Mouse (Mus musculus) CD4-positive, CD25-positive, alpha-beta regulatory T cell, adult 4 months (primary cell): ENCODE measurements around the gene Tnnt3. TPM values are rescaled to one million over a fixed set of nuclear protein-coding genes. Genes with fewer than 3 reads are reported as not detected.

Experiments used
- ATAC-seq: one replicate; pipeline ENCODE4 v1.8.0; 2017
- polyA plus RNA-seq, 2 experiments: library from polyadenylated mRNA; unstranded; fragments of 100-300 nt; shearing (Covaris generic); gene quantifications; one replicate each; pipeline ENCODE4 v1.2.1; 2017

The Tnnt3 gene
- polyA plus RNA-seq, 2 experiments from 2014 or later: 2.5 to 5.7 TPM

DNA sequence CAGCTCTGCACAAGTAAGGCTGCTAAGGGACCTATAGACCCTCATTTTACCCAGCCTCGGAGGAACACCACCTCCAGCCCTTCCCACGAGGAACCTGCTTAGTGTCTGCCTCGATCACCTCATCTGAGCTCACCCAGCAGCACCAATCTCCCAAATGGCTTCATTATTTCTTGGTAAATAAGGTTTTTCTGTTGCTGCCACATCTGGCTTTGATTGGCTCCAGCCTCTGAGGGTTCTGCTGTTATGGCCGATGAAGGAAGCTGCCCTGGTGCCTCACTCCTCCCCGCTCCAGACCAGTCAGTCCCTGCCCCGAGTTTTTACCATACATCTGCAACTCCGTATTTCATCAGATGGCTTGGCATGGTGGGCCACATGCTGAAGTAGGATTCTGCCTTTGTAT lies 47.3 kb downstream of the Tnnt3 start:
- ATAC-seq: no peak

DNA sequence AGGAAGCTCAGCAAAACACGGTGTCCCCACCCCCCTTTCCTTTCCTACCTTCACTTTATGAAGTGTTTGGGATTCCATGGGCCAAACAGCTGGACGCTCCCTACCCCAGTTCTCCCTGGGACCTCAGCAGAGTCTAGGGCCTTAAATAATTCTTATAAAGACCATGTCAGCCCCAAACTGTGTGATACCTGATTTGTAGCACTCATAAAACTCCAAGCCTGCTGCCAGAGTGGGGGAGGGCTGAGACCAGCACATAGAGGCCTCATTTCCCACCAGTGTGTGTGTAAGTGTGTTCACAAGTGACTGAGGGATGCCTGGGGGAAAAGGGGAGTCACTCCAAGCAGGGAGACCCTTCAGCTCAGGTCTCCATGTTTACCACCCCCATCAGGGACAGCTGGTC lies 49.2 kb downstream of the Tnnt3 start:
- ATAC-seq: no peak

DNA sequence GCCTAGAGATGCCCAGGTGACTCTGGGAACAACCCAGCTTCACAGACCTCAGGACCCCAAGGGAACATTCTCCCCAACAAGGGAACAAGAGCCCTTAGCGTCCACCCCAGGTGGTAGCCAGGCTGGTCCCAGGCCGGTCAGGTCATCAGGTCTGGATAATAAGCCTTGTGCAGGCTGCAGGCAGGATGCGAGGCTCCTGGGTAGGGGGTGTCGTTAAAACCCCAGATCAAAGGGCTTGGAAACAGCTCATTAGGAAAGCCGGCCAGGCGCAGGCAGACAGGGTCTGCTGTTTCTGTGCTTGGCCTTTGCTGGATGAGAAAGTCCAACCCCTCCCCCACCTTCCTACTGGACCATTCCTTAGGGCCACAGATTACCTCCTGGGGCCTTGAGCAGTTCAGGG lies 50.1 kb downstream of the Tnnt3 start:
- no peak for ATAC-seq

DNA sequence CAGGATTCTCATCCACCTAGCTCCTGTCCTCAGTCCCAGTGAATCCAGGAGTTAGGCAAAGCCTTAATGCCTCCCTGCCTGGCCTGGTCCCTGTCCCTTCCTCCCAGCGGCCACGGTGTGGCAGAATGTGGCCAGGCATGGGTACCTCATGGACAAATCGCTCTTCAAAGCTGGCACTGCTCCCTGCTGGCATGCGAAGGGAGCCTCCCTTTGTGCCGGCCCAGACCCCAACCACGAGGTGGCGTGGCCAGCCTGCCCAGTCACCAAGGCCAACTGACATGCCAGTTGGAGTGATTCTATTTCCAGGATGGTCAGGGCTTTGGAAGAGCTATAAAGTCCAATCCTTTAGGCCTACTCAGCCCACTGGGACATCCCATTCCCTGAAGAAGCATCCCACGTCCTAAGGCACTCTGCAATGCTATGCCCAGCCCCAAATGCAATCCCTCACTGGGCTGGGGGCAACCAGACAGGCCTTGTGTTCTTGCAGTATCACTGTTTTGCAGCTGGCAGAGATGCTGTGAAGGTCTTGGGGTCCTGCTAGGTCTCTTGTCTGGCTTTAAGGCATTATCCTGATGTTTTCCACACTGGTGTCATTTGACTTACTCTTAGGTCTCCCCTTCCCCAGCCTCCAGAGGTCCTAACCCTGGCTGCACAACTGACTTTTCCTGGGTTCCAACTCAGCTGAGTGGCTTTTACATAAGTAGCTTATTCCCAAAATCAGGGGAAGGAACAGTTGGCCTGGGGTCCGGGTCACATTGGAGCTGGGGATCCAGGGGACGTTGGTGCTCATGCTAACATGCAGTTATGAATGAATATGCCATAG lies 51.5 kb downstream of the Tnnt3 start:
- no peak for ATAC-seq

DNA sequence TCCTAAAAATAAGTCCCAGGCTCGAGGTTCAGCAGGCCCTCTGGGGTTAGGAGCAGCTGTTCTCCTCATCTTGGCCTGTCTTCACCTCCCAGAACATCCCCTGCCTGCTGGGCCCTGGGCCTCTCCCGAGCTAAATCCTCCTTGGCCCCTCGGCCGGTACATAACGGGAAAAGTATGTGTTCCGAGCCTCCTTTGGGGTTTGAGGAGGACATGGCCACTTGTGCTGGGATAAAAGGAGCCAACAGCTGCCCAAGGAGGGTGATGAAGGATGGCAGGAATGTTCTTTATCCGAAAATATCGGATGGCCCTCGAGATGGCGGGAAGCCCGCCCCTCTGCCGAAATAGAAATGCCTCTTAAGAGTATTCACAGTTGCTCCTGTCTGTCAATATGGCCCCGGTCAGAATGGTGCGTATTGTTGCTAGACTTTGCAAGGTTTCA lies 52.3 kb downstream of the Tnnt3 start:
- no peak for ATAC-seq

DNA sequence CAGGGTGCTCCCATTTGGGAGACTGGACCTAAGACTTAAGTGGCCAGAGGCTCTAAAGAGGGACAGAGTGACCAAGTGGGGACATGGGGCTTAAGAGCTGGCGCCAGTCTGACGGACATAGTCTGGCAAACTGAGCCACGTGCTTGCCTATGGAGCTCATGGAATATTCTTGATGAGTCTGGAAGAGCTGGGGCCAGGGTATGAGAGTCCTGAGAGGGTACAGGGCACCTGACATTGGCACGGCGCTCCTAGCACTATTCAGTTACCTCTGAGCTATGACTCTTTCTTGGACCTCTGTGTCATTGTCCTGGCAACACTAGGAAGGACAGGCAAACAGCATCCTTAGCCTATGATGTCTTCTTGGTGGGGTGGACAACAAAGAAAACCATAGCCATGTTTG lies 53.1 kb downstream of the Tnnt3 start:
- ATAC-seq: no peak

DNA sequence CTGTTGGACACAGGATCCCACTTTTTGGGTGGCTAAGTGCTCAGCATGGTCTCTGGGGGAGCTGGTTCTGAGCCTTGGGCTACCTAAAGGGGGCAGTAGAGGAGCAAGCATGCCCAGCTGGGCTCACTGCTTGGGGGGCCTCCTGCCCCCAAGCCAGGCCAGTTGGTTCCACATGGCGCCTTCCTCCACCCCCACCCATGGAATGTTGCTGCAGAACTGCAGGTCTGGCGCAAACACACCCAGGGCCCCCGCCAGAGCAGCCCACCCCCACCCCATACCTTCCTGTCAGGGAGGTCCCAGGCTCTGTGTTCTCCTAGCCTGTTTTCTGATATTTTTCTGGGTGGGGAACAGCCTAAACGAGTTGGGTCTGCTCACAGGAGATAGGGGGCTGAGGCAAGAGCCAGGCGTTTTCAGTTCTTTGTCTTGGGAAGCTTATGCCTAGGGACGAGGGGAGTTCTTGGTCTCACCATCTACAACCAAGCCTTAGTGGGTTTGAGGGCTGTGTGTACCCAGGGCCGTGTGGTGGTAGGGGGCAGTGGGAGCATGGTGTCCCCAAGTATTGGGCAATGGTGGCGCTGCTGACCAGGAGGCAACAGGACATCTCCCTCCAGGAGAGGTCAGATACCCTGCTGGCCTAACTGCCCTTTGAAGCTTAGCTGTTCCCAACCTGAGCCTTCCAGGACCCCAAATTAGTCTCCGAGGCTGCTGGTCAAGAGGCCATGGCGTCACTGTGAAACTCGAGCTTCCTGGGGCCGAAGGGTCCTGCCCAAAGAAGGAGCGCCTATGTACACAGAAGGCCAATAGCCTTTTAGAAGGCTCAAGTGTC lies 54.2 kb downstream of the Tnnt3 start:
- no peak for ATAC-seq

DNA sequence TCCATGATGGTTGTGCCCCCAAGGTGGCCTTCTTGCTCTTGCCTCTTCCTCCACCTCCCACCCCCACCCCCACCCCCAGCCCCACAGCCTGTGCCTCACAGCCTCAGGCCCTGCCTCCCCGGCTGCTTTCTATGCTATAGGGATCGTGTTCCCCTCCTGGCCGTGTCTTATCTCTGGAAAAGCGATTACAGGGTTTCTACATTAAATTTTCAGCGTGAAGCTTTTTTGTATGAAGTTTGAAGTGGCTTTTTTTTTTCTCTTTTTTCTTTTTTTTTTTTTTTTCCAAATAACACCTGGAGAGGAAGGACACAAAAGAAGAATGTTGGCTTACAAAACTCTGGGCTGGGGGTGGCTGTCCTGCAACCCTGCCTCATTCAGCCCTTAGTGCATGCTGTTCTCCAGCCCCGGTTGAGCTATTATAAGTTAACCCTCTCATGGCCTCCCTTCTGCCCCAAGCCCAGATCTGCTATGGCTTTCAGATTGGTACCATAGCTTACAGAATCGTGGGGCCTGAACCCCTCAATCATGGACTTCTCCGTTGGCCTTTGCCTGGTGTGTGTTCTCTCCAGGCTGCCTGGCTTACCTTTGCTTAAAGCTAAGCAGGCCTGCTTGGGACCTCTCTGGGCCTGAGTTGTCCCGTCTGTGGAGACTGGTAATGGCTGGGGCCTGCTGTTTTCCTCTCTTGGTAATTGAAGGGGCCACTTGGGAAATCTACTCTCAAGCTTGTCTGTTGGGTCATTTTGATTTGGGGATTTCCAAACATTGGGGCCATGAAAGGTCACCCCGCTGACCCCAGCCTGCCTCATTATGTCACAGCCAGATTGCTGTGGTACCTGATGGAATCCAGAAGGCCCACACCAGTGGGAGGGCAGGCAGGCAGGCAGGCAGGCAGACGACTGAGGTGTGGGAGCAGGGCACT lies 55.0 kb downstream of the Tnnt3 start:
- ATAC-seq: no peak

DNA sequence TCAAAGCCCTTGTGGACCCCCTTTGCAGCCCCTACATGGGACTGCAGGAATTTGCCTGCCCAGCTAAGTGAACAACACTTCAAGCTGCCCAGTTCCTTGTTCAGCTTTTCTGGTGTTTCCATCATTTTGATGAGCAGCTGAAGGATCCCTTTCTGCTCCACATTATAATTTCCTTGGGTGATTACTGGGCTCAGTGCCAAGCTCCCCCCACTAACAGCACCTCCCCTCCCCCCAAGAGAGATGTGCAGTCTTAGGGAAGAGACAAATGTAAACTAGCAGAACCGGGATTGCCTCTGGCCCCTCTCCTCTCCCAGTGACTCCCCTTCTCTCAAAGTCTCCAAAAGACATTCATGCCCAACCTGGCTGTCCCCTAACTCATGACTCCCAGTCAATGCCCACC lies 56.0 kb downstream of the Tnnt3 start:
- no peak for ATAC-seq

DNA sequence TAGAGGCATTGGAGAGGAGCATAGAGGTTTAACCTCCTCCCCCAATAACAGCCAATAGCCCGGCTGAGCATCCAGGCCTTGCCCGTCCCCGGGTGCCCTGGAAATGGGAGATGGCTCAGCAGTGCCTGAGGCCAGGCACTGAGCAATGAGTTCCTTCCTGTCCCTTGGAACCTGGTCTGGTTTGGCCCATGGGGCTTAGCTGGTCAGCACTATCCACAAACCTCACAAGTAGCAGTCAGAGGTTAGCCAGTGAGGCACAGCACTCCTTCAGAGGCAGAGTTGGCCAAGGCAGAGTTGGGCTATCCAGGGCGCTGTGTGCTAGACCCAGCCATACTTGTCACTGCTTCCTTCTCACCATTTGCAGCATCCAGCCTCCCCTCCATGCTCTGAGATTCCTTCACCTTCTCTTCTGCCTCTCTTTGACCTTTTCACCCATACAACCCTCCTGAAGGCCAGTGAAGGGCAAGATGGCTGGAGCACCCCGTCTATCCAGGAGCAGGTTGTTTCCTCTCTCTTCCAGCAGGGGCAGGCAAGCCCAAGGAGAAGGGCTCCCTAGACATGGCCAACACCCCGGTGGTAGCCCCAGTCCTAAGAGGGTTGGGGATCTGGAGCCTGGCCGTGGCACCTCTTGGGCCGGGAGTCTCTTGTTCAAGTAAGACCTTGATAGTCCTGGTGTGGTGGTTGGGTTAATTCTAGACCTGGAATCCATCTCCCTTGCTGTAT lies 56.9 kb downstream of the Tnnt3 start:
- ATAC-seq: no peak

DNA sequence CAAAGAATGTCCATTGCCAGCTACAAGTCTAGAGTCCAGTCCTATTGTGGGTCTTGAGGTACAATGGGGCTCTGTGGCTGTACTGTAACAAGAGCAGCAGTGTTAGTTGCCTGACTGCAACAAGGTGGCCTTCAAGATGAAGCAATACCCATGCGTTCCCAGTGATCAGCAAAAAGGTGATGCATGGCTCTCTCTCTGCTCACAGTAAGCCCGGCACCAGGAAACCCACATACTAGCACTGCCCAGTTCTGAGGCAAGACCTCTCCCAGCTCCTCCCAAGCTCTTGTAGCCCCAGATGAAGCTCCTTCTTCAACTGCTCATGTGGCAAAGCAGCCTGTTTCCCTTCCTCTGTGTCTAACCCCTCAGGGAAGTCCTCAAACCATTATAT lies 57.4 kb downstream of the Tnnt3 start:
- no peak for ATAC-seq

DNA sequence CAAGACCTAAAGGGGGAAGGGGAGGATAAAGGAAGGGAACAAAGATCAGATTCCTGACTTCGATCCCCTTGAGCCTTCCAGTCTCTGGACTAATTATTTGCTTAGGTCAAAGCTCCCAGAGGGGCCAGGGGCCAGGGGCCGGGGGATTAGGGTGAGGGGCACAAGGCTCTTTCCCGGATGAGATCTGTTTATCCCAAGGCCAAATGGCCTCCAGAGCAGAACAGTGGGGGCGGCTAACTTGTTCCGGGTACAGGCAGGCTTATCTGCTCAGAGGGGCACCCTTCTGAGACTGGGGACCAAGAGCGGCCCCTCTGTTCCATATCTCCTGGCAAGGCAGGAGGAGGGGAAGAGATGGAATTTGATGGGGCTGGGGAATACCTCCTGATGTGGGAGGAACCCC lies 59.1 kb downstream of the Tnnt3 start:
- ATAC-seq: no peak

DNA sequence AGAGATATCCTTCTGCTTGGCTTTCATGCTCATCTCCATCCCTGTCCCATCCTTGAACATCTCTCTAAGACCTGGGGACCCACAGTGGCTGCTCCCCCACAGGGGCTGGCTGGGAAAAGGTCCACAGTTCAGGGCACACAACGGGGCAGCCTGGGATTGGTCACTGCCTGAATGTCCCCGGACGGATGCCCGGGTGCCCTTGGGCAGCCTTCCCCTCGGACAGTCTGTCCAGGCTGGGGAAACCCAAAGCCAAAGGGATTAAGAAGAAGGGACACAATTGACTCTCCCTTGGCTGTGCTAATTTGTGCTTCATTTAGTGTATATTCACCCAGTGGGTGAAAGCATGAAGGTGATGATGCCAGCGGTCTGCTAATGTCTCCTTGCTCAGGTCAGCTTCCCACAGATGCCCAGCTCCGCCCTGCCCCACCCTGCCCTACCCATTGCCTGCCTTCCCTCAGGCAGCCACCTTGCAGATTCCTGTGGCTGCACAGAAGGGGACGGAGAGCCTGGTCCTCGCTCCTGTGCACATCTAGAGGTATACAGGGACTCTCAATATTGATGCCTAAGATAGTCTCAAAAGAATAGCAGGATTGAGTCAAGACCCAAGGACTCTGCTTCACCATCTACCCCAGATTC lies 60.0 kb downstream of the Tnnt3 start:
- ATAC-seq: no peak

DNA sequence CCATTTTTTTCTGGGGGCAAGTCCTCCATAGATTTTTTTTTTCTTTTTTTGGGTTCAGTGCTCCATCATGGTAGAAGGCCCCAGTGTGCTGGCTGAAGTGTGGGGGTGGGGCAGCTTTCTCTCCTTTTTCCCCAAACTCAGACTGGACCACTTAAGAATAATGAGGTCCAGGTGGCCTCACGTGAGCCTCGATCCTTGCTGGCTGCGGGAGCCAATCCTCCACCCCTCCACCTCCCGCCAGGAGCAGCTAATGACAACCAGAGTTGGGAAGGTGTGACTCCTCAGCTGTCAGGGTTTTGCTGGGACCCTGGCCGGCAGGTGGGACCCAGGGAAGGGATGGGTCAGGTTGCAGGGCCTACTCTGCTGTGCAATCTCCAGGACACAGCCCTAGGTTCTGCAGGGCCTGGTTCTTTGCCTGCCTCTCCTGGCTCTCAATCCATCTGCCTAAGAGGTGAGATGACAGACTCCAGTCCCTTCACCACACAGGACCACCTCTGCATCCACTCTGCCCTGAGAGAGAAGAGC lies 61.1 kb downstream of the Tnnt3 start:
- ATAC-seq: no peak

DNA sequence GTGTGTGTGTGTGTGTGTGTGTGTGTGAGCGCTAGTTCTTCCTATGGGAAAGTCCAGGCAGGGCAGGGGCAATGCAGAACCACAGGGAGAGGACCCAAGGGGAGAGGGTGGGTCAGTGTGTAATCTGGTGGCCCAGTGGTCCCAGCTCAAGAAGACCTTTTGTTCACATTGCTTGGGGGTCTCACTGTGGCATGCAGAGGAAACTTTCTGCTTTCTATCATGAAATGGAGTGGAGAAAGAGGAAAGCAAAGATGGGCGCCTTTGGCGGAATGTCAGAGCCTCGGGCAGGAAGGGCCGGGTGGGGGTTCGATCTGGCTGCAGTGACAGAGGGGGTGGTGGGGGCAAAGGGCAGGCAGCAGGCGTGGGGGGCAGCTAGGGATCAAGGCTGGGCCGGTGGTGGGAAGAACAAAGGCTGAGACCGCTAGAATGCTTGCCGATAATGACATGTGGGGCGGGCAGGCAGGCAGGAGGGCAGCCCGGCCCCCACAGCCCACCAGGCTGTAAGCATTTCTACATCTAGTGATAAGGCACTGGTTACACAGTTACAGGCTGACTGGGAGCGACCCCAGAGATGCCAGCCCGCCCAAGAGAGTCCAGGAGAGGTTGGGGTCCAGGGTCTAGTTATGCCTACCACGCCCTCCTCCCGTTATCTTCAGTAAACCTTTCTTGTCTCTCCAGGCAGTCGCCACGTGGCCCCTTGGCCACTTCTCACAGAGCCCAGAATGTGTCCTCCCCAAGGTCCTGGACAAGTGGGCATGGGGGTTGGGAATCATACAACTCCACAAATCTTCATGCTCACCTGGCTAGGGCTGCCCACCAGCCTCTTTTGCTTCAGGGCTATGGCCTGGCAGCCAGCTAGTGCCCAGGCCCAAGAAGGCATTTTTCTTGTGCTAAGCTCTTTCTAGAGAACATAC lies 62.6 kb downstream of the Tnnt3 start:
- ATAC-seq: no peak

DNA sequence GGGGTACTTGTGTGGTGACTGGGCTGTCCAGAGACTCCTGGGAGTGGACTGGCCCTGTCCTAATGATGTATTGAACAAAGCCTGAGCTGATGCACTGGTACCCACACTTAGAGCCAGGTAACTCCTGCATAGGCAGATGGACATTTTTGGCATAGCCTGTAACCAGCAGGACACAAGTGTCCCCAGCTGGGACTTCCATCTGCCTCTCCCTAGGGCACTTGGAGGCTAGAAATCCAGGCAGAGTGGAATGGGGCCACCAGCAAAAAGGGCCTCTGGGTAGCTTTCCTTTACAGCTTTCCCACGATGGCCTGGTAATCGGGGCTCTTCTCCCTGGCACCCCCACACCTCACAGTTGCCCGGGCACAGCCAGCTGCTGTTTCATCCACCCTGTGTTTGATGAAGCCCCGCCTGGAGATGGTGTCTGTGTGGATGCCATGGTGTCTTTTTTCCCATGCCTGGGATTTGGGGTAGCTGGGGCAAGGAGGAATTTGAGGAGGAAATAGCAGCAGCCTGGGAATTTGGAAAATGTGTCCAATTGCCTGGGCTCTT lies 63.3 kb downstream of the Tnnt3 start:
- ATAC-seq: no peak

DNA sequence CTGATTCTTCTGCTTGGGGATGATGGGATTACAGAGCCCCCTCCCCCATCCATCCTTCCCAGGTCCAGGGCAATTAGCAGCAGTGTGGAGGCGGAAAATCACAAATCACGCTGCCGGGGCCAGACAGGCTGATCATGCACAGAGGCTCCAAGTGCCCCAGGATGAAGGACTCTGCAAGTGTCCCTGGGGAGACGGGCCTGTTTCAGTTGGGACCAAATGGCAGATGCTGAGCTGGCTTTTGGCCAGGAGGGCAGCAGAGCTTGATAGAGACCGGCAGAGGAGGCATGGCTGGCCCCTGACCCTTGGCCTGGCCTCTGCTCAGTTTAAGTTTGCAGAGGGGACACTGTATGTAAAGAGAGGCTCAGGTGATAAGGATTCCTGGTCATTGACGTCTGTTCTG lies 64.5 kb downstream of the Tnnt3 start:
- ATAC-seq: no peak

DNA sequence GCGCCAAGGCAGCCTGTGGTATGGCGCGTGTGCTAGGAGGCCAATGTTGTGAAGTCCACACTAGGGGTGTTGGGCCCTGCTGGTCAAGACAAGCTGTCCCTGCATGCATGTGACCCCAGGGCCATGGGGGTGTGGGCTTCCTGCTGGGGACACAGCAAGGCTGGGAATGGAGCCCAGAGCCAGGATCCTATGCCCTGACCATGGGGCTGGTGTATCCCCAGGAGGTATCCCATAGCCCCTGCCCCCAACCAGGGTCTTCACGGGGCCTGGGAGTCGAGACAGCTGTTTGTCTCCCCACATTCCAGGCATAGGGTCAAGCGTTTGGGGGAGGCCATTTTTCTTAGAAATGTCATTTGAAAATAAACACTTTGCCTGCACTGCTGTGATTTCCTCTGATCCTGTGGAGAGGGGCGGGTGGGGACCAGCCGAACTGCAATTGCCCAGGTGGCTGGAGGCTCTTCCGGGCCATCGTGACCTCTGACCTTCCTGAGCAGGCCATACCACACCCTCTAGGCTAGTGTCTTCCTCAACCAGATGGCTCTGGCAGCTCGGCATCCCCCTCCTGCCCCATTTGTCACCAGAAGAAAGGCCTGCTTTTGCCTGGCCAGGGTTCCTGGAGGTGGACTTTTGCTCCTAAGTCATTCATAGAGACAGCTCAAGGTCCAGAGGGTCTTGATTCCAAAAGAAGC lies 66.5 kb downstream of the Tnnt3 start:
- no peak for ATAC-seq
